Mouse (Mus musculus) T-helper 17 cell (primary cell): ENCODE data around the gene Gm20431.

ENCODE experiments used
- in situ Hi-C, 2 experiments: fragments of 300-600 bp; cut with MboI, MseI; formaldehyde crosslinking; loops; 1 replicate in 1 of 2; 2 replicates in 1 of 2; pipeline ENCODE4 v1.15.1; 2025; ENCODE audit warnings: high pct_unique_total_duplicates in 2 of 2

Gm20431 gene

DNA sequence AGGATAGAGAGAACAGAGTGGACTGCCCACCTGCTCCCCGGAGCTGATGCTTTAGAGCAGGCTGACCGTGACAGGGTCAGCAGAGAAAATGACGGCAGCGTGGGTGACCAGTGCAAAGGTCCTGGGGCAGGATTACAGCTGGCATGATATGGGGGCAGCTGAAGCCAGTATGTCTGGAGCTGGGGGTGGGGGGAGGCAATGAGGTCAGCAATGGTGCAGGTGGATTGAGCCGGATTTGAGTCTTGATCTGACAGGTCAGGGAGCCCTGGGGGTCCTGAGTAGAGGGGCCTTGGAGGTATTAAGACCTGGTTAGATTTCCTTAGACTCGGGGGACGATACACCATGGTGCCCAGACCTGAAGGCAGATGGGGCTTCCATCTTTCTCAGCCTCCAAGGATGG, 85.7 kb downstream of the Gm20431 start:
- in situ Hi-C loops, result loop anchor here in 1 of 2 experiments (10.0 kb wide), 1 partner anchor 1449 kb away; no protein-coding TSS in a partner anchor

DNA sequence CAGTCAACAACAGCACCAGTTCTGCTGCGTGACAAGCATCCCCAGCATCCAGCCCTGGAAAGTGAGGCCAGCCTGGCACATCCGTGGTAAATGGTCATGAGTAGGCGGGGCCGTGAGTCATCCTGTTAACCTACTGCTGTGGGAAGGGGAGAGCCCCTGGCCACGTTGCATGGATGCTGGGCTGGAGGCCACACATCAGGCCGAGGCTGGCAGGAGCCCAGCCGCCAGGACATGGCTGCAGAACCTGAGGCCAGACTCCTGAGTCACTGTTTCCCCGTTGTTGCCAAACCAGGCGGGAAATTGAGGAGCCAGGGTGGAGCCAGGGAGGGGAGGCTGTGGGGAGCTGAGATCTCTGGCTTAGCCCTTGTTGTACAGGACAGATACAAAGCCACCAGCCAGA, 86.5 kb downstream of the Gm20431 start:
- in situ Hi-C loops, result loop anchor here (10.0 to 25.0 kb wide), 2 partner anchors 1363 to 1450 kb away; no protein-coding TSS in a partner anchor

DNA sequence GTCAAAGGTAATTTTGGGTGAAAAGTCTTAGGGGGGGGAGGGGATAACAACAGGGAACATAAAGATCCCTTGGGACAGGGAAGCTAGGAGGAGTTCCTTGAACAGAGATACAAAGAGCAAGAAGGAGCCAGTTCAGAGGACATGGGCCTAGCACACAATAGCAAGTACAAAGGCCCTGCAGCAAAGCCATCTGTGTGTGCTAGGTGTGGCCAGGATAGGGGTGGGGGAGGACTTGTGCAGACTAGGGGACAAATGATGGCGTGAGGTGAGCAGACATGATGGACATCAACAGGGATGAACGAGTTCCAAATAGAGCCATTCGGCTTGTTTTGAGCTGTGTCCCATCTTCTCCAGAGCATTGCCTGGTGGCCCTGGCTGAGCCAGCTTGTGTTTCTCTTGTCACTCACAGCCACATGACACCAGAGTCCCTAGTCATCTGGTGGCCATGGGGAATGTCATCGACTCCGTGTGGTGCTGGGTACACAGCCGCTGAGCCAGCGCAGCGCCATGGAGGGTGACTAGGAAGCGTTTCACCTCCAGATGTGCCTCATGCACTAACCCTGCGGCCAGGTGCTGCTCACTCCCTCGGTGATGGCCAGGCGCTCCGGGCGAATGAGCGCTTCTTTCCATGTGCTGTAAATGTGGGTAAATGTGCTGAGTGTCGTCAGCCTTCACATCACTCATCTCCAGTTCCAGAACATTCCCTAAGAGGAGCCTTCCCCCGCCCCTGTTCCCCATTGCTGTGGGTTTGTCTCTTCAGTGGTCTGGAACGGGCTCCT, 89.7 kb downstream of the Gm20431 start:
- in situ Hi-C loops, result loop anchor here (10.0 to 25.0 kb wide), 2 partner anchors 1359 to 1453 kb away; no protein-coding TSS in a partner anchor

DNA sequence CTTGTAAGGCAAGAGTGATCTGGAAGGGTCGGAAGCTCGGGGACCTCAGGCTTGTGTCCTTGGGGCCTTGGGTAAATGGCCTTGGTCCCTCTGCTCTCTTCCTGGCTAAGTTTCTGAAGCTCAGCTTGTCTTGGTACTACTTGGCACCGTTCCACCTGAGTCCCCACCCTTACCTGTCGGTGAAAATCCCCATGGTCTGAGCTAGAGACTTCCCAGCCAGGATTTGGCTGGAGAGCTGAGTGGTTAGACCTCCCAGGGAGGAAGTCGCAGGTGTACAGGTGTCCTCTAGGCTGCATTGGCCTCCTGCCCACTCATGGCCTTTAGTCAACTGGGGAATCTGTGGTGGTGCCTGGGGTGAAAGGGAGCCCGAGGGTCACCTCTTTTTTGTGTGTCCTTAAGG, 90.5 kb downstream of the Gm20431 start:
- in situ Hi-C loops, result loop anchor here (10.0 to 25.0 kb wide), 2 partner anchors 1359 to 1454 kb away; no protein-coding TSS in a partner anchor

DNA sequence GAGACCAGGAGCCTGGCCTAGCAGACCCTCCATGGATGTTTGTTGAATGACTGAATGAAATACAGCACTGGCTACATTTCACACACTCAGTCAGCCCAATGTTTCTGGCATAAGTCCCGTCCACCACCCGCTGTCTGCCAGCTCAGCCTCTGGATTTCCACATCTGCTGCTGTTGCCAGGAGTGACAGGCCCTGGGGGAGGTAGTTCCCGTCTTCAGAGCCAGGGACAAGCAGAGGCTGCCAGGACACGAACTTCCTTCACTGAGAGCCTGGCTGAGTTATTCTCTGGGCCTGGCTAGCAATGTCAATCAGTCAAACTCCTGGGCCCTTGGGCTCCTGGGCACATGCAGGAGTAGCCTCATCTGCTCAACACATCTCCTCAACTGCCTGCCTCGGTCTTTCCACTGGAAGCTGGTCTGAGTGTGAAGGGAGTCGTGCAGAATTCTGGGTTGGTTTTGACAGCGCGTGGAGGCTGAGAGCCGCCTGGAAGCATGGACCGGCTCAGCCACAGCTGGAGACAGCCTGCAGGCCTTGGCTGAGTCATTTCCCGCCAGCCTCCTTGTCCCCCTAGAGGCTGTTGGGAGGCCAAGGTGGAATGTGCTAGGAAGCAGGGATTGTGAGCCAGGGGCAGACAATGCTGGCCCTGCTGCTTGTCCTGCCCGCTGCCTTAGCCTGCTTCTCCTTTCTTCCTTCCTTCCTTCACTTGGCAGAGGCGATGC, 91.2 kb downstream of the Gm20431 start:
- in situ Hi-C loops, result loop anchor here (10.0 to 25.0 kb wide), 2 partner anchors 1358 to 1455 kb away; no protein-coding TSS in a partner anchor

DNA sequence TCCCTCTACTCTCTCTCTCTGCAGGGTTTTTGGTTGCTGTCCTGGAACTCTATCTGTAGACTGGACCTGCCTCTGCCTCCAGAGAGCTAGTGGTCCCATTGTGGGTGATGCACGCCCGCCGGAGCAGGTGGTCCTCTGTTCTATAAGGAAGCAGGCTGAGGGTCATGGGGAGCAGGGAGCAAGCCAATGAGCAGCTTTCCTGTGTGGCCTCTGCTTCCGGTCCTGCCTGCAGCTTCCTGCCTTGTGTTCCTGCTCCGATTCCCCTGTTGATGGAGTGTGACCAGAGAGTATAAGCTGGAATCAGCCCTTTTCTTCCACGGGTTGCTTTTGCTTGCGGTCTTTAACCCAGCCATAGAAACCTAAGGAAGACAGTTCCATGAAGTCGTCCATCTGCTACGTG, 93.2 kb downstream of the Gm20431 start:
- in situ Hi-C loops, result loop anchor here in 1 of 2 experiments (25.0 kb wide), 1 partner anchor 1356 kb away; no protein-coding TSS in a partner anchor

DNA sequence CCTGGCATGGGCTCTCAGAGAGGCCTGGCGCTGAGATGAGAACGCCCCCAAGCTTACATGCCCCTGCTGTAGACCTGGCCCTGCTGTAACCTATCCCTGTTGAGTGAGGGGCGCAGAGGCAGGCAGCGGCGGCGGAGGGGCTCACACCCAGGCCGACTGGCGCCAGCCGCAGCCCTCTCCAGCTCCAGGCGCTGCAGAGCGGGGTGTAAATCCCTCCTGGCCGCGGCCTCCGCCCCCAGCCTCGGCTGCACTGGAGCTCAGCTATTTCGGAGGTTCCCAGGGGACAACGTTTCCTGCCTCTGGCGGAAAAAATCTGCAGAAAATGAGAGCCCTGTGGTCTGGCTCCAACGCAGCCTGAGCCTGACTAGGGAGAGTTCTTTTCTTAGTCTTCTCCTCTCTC, 95.6 kb downstream of the Gm20431 start:
- in situ Hi-C loops, result loop anchor here in 1 of 2 experiments (25.0 kb wide), 1 partner anchor 1353 kb away; no protein-coding TSS in a partner anchor

DNA sequence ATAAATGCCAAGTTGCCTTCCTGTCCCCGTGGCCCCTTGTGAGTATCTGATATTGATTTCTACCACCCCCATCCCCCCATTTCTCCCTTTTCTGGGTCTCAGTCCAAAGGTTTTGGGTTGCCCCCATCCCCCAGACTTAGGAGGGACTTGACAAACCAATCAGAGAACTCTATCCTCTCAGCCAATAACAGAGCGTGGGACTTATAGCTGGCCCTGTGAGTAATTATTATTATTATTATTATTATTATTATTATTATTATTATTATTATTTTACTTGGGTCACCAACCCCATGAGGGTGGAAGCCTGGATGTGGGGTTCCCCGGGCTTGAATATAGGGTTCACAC, 96.0 kb downstream of the Gm20431 start:
- in situ Hi-C loops, result loop anchor here in 1 of 2 experiments (25.0 kb wide), 1 partner anchor 1353 kb away; no protein-coding TSS in a partner anchor

DNA sequence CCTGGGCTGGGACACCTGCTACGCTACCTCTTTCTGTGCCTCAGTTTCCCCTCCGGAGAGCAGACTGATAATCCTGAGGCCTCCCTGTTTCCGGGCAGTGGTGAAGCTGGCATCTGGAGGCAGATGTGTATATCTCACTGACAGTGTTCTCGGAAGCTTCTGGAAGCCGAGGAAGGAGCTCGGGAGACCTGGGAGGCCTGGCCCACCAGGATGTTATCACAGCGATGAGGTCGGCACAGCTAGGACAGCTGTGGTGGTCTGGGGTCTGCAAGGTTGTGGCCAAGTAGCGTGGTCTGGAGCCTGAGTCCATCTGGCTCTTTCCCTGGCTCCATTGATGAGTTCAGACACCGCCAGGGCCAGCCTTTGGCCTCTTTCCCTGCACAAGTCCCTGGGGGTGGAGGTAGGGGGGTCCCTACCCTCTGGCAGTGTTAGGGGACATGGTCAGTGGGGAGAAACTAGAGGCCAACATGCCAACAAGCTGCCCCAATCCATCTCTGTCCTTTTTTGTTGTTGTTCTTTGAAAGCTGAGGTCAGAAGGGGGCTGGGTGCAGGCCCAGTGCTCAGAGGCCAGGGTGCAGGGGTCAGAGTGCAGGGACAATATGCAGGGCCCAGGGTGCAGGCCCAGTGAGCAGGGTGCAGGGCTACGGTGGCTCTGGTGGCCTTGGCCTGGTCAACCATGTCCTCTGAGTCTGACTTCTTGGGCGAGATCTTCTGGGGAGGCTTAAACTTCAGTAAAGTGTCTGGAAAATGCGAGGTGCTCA, 96.6 kb downstream of the Gm20431 start:
- in situ Hi-C loops, result loop anchor here in 1 of 2 experiments (25.0 kb wide), 1 partner anchor 1352 kb away; no protein-coding TSS in a partner anchor

DNA sequence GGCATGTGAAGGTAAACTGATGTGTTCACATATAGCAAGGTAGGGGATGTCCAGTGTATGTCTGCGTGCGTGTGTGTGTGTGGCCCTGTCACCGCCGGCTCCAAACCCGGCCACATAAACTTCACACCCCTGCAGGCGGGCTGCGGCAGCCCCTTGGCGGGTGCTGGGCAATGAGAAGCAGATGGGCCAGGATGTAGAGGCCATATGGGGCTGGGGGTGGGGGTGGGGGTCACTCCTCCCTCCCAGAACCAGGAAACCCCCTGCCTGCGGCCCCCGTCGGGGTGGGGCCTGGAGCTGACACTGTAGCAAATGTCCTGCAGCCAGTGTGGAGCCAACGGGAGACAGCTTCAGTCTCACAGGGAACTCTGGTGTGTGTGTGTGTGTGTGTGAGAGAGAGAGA, 97.6 kb downstream of the Gm20431 start:
- in situ Hi-C loops, result loop anchor here in 1 of 2 experiments (25.0 kb wide), 1 partner anchor 1351 kb away; no protein-coding TSS in a partner anchor

DNA sequence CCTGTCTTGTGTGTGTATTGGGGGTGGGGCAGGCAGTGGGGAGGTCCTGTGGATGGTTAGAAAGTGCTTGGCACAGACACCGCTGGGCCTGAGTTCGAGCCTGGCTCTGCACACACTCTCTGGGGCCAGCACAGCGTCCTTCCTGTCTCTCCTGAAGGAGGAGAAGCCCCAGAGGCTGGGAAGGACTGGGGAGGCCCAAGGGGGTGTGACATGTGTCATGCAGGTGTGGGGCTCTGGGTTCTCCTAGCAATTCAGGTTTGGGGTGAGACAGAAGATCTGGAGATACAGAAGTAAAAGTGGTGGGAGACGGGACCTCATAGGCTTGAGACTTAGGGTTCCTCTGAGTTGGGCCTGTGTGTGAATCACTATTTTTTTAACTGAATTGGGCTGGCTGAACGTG, 98.3 kb downstream of the Gm20431 start:
- in situ Hi-C loops, result loop anchor here in 1 of 2 experiments (25.0 kb wide), 1 partner anchor 1351 kb away; no protein-coding TSS in a partner anchor

DNA sequence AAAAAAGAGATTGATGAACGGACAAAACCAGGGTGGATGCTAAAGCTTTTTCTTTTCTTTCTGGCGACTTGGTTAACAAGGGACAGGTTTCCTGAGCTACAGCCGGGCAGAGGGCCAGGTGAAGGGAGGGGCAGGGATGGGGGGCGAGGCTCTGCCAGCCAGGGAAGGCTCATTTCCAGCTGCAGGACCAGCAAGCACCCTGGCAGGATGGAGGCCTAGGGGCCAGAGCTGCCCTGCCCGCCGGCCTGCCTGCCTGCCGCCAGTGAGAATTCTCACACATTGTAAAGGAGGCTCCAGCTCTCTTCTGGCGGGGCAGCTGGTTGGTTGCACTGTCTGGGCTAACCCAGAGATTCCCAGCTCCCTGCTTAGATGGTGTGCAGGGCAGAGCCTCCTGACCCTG, 99.2 kb downstream of the Gm20431 start:
- in situ Hi-C loops, result loop anchor here in 1 of 2 experiments (25.0 kb wide), 1 partner anchor 1350 kb away; no protein-coding TSS in a partner anchor

DNA sequence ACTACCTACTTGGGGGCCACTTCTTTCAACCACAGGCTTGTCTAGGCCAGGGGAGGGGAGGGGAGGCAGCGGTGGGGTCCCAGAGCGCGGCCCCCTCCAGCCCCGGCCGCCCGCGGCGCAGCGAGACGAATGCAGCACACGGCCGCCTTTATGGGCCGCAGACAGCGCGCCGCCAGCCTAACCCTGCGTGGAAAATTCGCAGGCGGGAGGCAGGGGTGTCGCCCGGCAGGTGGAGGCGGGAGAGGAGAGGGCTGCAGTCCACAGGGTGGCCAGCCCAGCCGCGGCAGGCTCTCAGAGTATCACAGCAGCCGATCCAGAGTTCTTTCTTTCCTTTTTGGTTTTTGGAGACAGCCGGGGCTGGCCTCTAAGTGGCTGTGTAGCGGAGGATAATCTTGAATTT, 101.9 kb downstream of the Gm20431 start:
- in situ Hi-C loops, result loop anchor here in 1 of 2 experiments (25.0 kb wide), 1 partner anchor 1347 kb away; no protein-coding TSS in a partner anchor
